Comparison of ENCODE assay signal across 8 mouse cellular contexts in genomic region chr11:59526472-59527080, GRCm38 (mm10). TPM values are rescaled to one million over a fixed set of nuclear protein-coding genes. Genes with fewer than 3 reads are reported as not detected.
A peak's percentile ranks its signal among the peaks of the same experiment; 100 is the strongest.
DNase-seq lines count a peak whose midpoint lies in the region; ATAC-seq lines count a peak whose summit lies in the region.

Gene Zkscan17, minus strand, starts transcription at chr11:59526751.

- no peak within 1 kb of the TSS for H3K4me2 ChIP-seq in heart, embryonic 14.5 days (ENCODE audit: low read length)
- H3K4me2 ChIP-seq in midbrain, embryonic 14.5 days (ENCODE audit: low read length) = no peak within 1 kb of the TSS

- ATAC-seq in heart, embryonic 14.5 days (ENCODE audit: insufficient number of reproducible peaks, insufficient read depth, low FRiP score, low read depth) = no peak
- no peak for ATAC-seq in midbrain, embryonic 14.5 days (ENCODE audit: low FRiP score, low TSS enrichment)

- peaks cover 10% of the 10 kb centered on the region for H3K4me1 ChIP-seq in embryonic facial prominence, embryonic 10.5 days
- H3K4me1 ChIP-seq in heart, embryonic 14.5 days (ENCODE audit: control insufficient read depth in 2 of 2, insufficient read depth in 2 of 2, low read length in 2 of 2) = no peaks in the 10 kb centered on the region
- H3K4me1 ChIP-seq in midbrain, embryonic 14.5 days (ENCODE audit: control insufficient read depth, insufficient read depth, low read length) = no peaks in the 10 kb centered on the region

- no peaks in the 10 kb centered on the region for H3K27me3 ChIP-seq in embryonic facial prominence, embryonic 10.5 days (replicated peaks; ENCODE audit: low read depth, poor library complexity, severe bottlenecking)
- no peaks in the 10 kb centered on the region for H3K27me3 ChIP-seq in heart, embryonic 14.5 days (ENCODE audit: control insufficient read depth, insufficient read depth, low read length)
- H3K27me3 ChIP-seq in midbrain, embryonic 14.5 days (ENCODE audit: control insufficient read depth, insufficient read depth, low read length) = no peaks in the 10 kb centered on the region

- 47% methylated on average over 8 of the region's 8 CpGs for WGBS in embryonic facial prominence, embryonic 10.5 days
- 41% methylated on average over 8 of the region's 8 CpGs for WGBS in heart, embryonic 14.5 days
- 56% methylated on average over 8 of the region's 8 CpGs for WGBS in midbrain, embryonic 14.5 days

- H3K9me3 ChIP-seq in embryonic facial prominence, embryonic 10.5 days = 0 out of 2 replicates have a peak, but pooled peaks cover 2% of the 10 kb centered on the region
- H3K9me3 ChIP-seq in heart, embryonic 14.5 days (ENCODE audit: control insufficient read depth, low read length) = 0 out of 2 replicates have a peak, but pooled peaks cover 3% of the 10 kb centered on the region
- H3K9me3 ChIP-seq in midbrain, embryonic 14.5 days (ENCODE audit: control insufficient read depth, low read length) = no peaks in the 10 kb centered on the region

- H3K27ac ChIP-seq in embryonic facial prominence, embryonic 10.5 days (replicated peaks) = no peak within 1 kb of the TSS
- H3K27ac ChIP-seq in heart, embryonic 14.5 days (replicated peaks in 1 of 2; ENCODE audit: control insufficient read depth in 1 of 2, insufficient read depth in 1 of 2, low read depth in 2 of 2, low read length in 2 of 2) = no peak within 1 kb of the TSS
- H3K27ac ChIP-seq in midbrain, embryonic 14.5 days (replicated peaks; ENCODE audit: low read depth, low read length) = no peak within 1 kb of the TSS

- H3K4me3 ChIP-seq in embryonic facial prominence, embryonic 10.5 days = no peak within 1 kb of the TSS
- H3K4me3 ChIP-seq in heart, embryonic 14.5 days (ENCODE audit: control insufficient read depth in 1 of 2, insufficient read depth in 1 of 2, low read depth in 1 of 2, low read length in 2 of 2) = no peak within 1 kb of the TSS
- H3K4me3 ChIP-seq in midbrain, embryonic 14.5 days (replicated peaks; ENCODE audit: low read depth, low read length) = no peak within 1 kb of the TSS

- peak; percentile 45 for DNase-seq in thymus, postnatal 4 days
- no peak for DNase-seq in thymus, postnatal 10 days (ENCODE audit: low spot score in 2 of 2)
- peak; percentile 49 for DNase-seq in embryonic facial prominence, embryonic 10.5 days (ENCODE audit: low spot score)
- peak; percentile 41 for DNase-seq in kidney, postnatal 14 days
- DNase-seq in midbrain, embryonic 14.5 days = peak; percentile 25
- no peak for DNase-seq in frontal cortex, adult 2 months (ENCODE audit: extremely low spot score in 1 of 2, low spot score in 1 of 2)
- no peak for DNase-seq in cerebellum, adult 9-10 months

- H3K9ac ChIP-seq in heart, embryonic 14.5 days (ENCODE audit: low read length) = no peak within 1 kb of the TSS
- H3K9ac ChIP-seq in midbrain, embryonic 14.5 days (replicated peaks; ENCODE audit: low read length) = no peak within 1 kb of the TSS

- H3K36me3 ChIP-seq in embryonic facial prominence, embryonic 10.5 days (replicated peaks) = no peaks in the 10 kb centered on the region
- H3K36me3 ChIP-seq in heart, embryonic 14.5 days (ENCODE audit: control insufficient read depth, insufficient read depth, low read length) = no peaks in the 10 kb centered on the region
- H3K36me3 ChIP-seq in midbrain, embryonic 14.5 days (ENCODE audit: control insufficient read depth, insufficient read depth, low read length) = no peaks in the 10 kb centered on the region

RNA-seq across cellular contexts. Expression of gene Zkscan17, which starts in this region (rescaled TPM):
- polyA plus RNA-seq in embryonic facial prominence, embryonic 10.5 days (2016; fragmentation: Nextera tagmentation; extraction: Ambion mirVana) = 37.2 and 39.3 TPM in 2 replicates
- 12.0 and 13.4 TPM in 2 replicates for polyA plus RNA-seq in heart, embryonic 14.5 days (2014; fragmentation: Nextera tagmentation; extraction: Ambion mirVana)
- polyA plus RNA-seq in midbrain, embryonic 14.5 days (2014; fragmentation: Nextera tagmentation; extraction: Ambion mirVana) = 15.5 and 16.1 TPM in 2 replicates
- polyA plus RNA-seq in frontal cortex, adult 2 months (2012; rRNA removed) = 8.2 and 8.9 TPM in 2 replicates

Comparison
In these comparisons a context has a peak if more than half of its experiments do, and no peak if none do; other contexts are left out.
1. DNase-seq: peak in thymus, postnatal 4 days (single experiment), embryonic facial prominence, embryonic 10.5 days (single experiment), kidney, postnatal 14 days (single experiment) and midbrain, embryonic 14.5 days (single experiment); none in thymus, postnatal 10 days (0 of 2), frontal cortex, adult 2 months (0 of 2) and cerebellum, adult 9-10 months (single experiment).